Mouse (Mus musculus) testis, adult 10 weeks (tissue): ENCODE data around the gene Aagab. TPM values are rescaled to one million over a fixed set of nuclear protein-coding genes. Genes with fewer than 3 reads are reported as not detected.

ENCODE experiments used
- polyA plus RNA-seq: library from polyadenylated mRNA; stranded (reverse); fragments of 350-450 nt; fragmentation: Illumina TruSeq; extraction: RNeasy Lipid Tissue Mini Kit (QIAGEN cat#74804); gene quantifications from one replicate; pipeline ENCODE4 v1.2.3, GENCODE M21; 2014; ENCODE audit warnings: low read depth, low replicate concordance

Aagab gene
- 8.0 TPM for polyA plus RNA-seq

GRCm38 (mm10) chr9:63602043-63602939 lies at the start of gene Aagab, which contains the start of gene Iqch:
Aagab (plus strand) TSS chr9:63602660.
Iqch (minus strand) TSS chr9:63602493.

Other genes starting within 250 kb of the Aagab start
- gene Map2k5, start 224.8 kb upstream of the Aagab start, polyA plus RNA-seq: 23.9 TPM
- gene 2300009A05Rik, start 203.4 kb upstream of the Aagab start, polyA plus RNA-seq: 82.4 TPM
- gene Iqch, start 167 bp upstream of the Aagab start, polyA plus RNA-seq: 174 TPM
- 1.8 TPM for gene Smad3, start 155.3 kb downstream of the Aagab start, polyA plus RNA-seq